Comparison of ENCODE assay signal across 8 mouse cellular contexts in genomic region chr16:16302369-16303137, GRCm38 (mm10). TPM values are rescaled to one million over a fixed set of nuclear protein-coding genes. Genes with fewer than 3 reads are reported as not detected.
A peak's percentile ranks its signal among the peaks of the same experiment; 100 is the strongest.
DNase-seq lines count a peak whose midpoint lies in the region; ATAC-seq and TF ChIP-seq lines count a peak whose summit lies in the region.

TSS of gene Yars2 (plus strand) at chr16:16302965.

- peak; percentile 98 for ATAC-seq in embryonic facial prominence, embryonic 13.5 days (ENCODE audit: insufficient number of reproducible peaks, insufficient read depth, low FRiP score, low TSS enrichment, low read depth)
- ATAC-seq in limb, embryonic 13.5 days (ENCODE audit: low FRiP score, low read depth): peak; percentile 98
- ATAC-seq in midbrain, embryonic 16.5 days: peak; percentile 99

- no peaks in the 10 kb centered on the region for H3K27me3 ChIP-seq in embryonic facial prominence, embryonic 13.5 days
- no peaks in the 10 kb centered on the region for H3K27me3 ChIP-seq in heart, adult 2 months (ENCODE audit: control insufficient read depth, insufficient read depth, low read length)
- H3K27me3 ChIP-seq in limb, embryonic 13.5 days: no peaks in the 10 kb centered on the region
- no peaks in the 10 kb centered on the region for H3K27me3 ChIP-seq in midbrain, embryonic 16.5 days (ENCODE audit: control insufficient read depth, insufficient read depth, low read depth, low read length)

- peak within 1 kb of the TSS; percentile 97 for H3K27ac ChIP-seq in embryonic facial prominence, embryonic 13.5 days
- H3K27ac ChIP-seq in heart, adult 2 months: peak within 1 kb of the TSS; percentile 97
- peak within 1 kb of the TSS; percentile 93 for H3K27ac ChIP-seq in limb, embryonic 13.5 days
- H3K27ac ChIP-seq in midbrain, embryonic 16.5 days (ENCODE audit: low read length): peak within 1 kb of the TSS; percentile 91

- H3K4me1 ChIP-seq in embryonic facial prominence, embryonic 13.5 days: peaks cover 15% of the 10 kb centered on the region
- peaks cover 3% of the 10 kb centered on the region for H3K4me1 ChIP-seq in heart, adult 2 months (ENCODE audit: control insufficient read depth, insufficient read depth, low read length)
- H3K4me1 ChIP-seq in limb, embryonic 13.5 days: peaks cover 14% of the 10 kb centered on the region
- peaks cover 15% of the 10 kb centered on the region for H3K4me1 ChIP-seq in midbrain, embryonic 16.5 days (ENCODE audit: control insufficient read depth, insufficient read depth, low read length)

- peak; percentile 97 for TF ChIP-seq POLR2A in heart, adult 2 months (IDR thresholded peaks at IDR 0.05; ENCODE audit: insufficient read depth, low read depth, low read length)

- H3K9me3 ChIP-seq in embryonic facial prominence, embryonic 13.5 days: no peaks in the 10 kb centered on the region
- H3K9me3 ChIP-seq in limb, embryonic 13.5 days: no peaks in the 10 kb centered on the region
- H3K9me3 ChIP-seq in midbrain, embryonic 16.5 days (replicated peaks; ENCODE audit: control insufficient read depth, low read length, poor library complexity, severe bottlenecking): no peaks in the 10 kb centered on the region

- peak within 1 kb of the TSS; percentile 75 for H3K4me2 ChIP-seq in embryonic facial prominence, embryonic 13.5 days
- peak within 1 kb of the TSS; percentile 80 for H3K4me2 ChIP-seq in limb, embryonic 13.5 days (replicated peaks)
- peak within 1 kb of the TSS; percentile 90 for H3K4me2 ChIP-seq in midbrain, embryonic 16.5 days (ENCODE audit: low read length)

- peak; percentile 62 for TF ChIP-seq CTCF in heart, adult 2 months (IDR thresholded peaks at IDR 0.05)

- H3K4me3 ChIP-seq in embryonic facial prominence, embryonic 13.5 days: peak within 1 kb of the TSS; percentile 94
- H3K4me3 ChIP-seq in heart, adult 2 months: peak within 1 kb of the TSS; percentile 85
- peak within 1 kb of the TSS; percentile 92 for H3K4me3 ChIP-seq in limb, embryonic 13.5 days
- peak within 1 kb of the TSS; percentile 97 for H3K4me3 ChIP-seq in midbrain, embryonic 16.5 days (ENCODE audit: low read depth, low read length)

- H3K9ac ChIP-seq in embryonic facial prominence, embryonic 13.5 days: peak within 1 kb of the TSS; percentile 88
- peak within 1 kb of the TSS; percentile 81 for H3K9ac ChIP-seq in heart, adult 2 months (ENCODE audit: low read depth, low read length)
- H3K9ac ChIP-seq in limb, embryonic 13.5 days: peak within 1 kb of the TSS; percentile 90
- H3K9ac ChIP-seq in midbrain, embryonic 16.5 days (ENCODE audit: low read depth, low read length): peak within 1 kb of the TSS; percentile 85

- under 1% methylated on average over 50 of the region's 50 CpGs for WGBS in embryonic facial prominence, embryonic 13.5 days
- WGBS in heart, adult 2 months: 0% methylated on average over 50 of the region's 50 CpGs
- under 1% methylated on average over 50 of the region's 50 CpGs for WGBS in limb, embryonic 13.5 days
- under 1% methylated on average over 48 of the region's 50 CpGs for WGBS in midbrain, embryonic 16.5 days

- DNase-seq in 3134 (ENCODE audit: extremely low read depth, insufficient read length, low spot score): peak; percentile 97
- peak; percentile 95 for DNase-seq in adrenal gland, postnatal 36 days
- peak; percentile 92 to 94 for DNase-seq in heart, adult 2 months
- peak; percentile 93 to 94 for DNase-seq in kidney, adult 8-10 months
- peak; percentile 80 to 90 for DNase-seq in spleen, postnatal 10 days (ENCODE audit: low spot score in 2 of 2)

- intact Hi-C loops in heart, adult 2 months (cut with DNase I): loop anchor here (2.0 to 5.0 kb wide), 5 partner anchors 56 to 465 kb away; partner anchors contain the start of gene Dnm1l

- peaks cover 13% of the 10 kb centered on the region for H3K36me3 ChIP-seq in embryonic facial prominence, embryonic 13.5 days
- H3K36me3 ChIP-seq in heart, adult 2 months (ENCODE audit: control insufficient read depth, insufficient read depth, low read length): peaks cover 7% of the 10 kb centered on the region
- peaks cover 15% of the 10 kb centered on the region for H3K36me3 ChIP-seq in limb, embryonic 13.5 days
- H3K36me3 ChIP-seq in midbrain, embryonic 16.5 days (ENCODE audit: control insufficient read depth, insufficient read depth, low read length): peaks cover 5% of the 10 kb centered on the region; the same call in 1 of the 2 replicates

- peak; percentile 34; the same call in 1 of the 2 replicates for TF ChIP-seq EP300 in heart, adult 2 months (IDR thresholded peaks at IDR 0.05; ENCODE audit: insufficient read depth, low read depth, low read length)

- peaks cover 1% of the 10 kb centered on the region; the same call in 1 of the 2 replicates for H3K79me2 ChIP-seq in heart, adult 2 months (replicated peaks; ENCODE audit: control insufficient read depth, insufficient read depth, low read length)

RNA-seq across cellular contexts. Expression of gene Yars2, which starts in this region (rescaled TPM):
- total RNA-seq in adrenal gland, postnatal 36 days (2021): 10 to 100 TPM; 36.6 to 39.7 TPM
- polyA plus RNA-seq in embryonic facial prominence, embryonic 13.5 days (2015; fragmentation: Nextera tagmentation; extraction: Ambion mirVana): 37.8 and 39.5 TPM in 2 replicates
- total RNA-seq in heart, adult 2 months (2021): 10 to 100 TPM; 30.1 to 37.3 TPM
- 18.6 and 23.7 TPM in 2 replicates for polyA plus RNA-seq in heart, adult 2 months (2012; rRNA removed)
- polyA plus RNA-seq in limb, embryonic 13.5 days (2015; fragmentation: Nextera tagmentation; extraction: Ambion mirVana): 35.8 and 36.1 TPM in 2 replicates
- 25.8 and 26.4 TPM in 2 replicates for polyA plus RNA-seq in midbrain, embryonic 16.5 days (2015; fragmentation: Nextera tagmentation; extraction: Ambion mirVana)

Comparison
In these comparisons a context has a peak if more than half of its experiments do, and no peak if none do; other contexts are left out.
1. Peak in every context shown above with its lines: DNase-seq, ATAC-seq, H3K4me3 ChIP-seq and H3K27ac ChIP-seq.